Mouse (Mus musculus) kidney, adult 2 months (tissue): ENCODE measurements at regions not wholly inside any gene's neighbourhood (a gene's known extent, or its start where the extent isn't known, plus 50 kb on each side); places are given as distances from the start of the nearest gene placed in this dataset.
A peak's percentile ranks its signal among the peaks of the same experiment; 100 is the strongest.

Experiments used
- DNase-seq: peaks from one replicate; pipeline ENCODE4 v3.0.0; 2021
- H3K27ac ChIP-seq: fragments of 200-500 bp; 2 replicates; pipeline ENCODE4 v1.5.1; 2012; ENCODE audit warnings: low read depth, low read length, control low read depth, inconsistent platforms; ENCODE audit not compliant: insufficient read depth
- H3K27me3 ChIP-seq: fragments of 200-500 bp; replicated peaks from 2 replicates; pipeline ENCODE4 v1.6.1; 2012; ENCODE audit warnings: mild to moderate bottlenecking, moderate library complexity, low read length, inconsistent platforms; ENCODE audit not compliant: control insufficient read depth, insufficient read depth
- H3K36me3 ChIP-seq: fragments of 200-500 bp; 2 replicates; pipeline ENCODE4 v1.6.1; 2012; ENCODE audit warnings: mild to moderate bottlenecking, moderate library complexity, low read length, inconsistent platforms; ENCODE audit not compliant: control insufficient read depth, insufficient read depth
- H3K4me1 ChIP-seq: fragments of 200-500 bp; 2 replicates; pipeline ENCODE4 v1.6.1; 2011; ENCODE audit warnings: low read length; ENCODE audit not compliant: control insufficient read depth, insufficient read depth
- H3K4me3 ChIP-seq: fragments of 200-500 bp; 2 replicates; pipeline ENCODE4 v1.5.1; 2011; ENCODE audit warnings: mild to moderate bottlenecking, low read depth, low read length, control low read depth; ENCODE audit not compliant: insufficient read depth
- CTCF ChIP-seq: fragments of 200-500 bp; conservative IDR thresholded peaks from 2 replicates; pipeline ENCODE4 v1.5.1; 2011; ENCODE audit warnings: low read depth, mild to moderate bottlenecking, control low read depth, low read length, moderate library complexity, mixed read lengths; ENCODE audit not compliant: insufficient read depth, insufficient read length
- POLR2A ChIP-seq: fragments of 200-500 bp; IDR thresholded peaks from one replicate; pipeline ENCODE4 v1.6.1; 2011; ENCODE audit warnings: low read depth, low read length, control low read depth
- WGBS: fragments of 180-500 bp; shearing (Covaris S2); methylation state at CpG from one replicate; pipeline ENCODE4 v1.1.7; 2018; 5-methylcytosine and 5-hydroxymethylcytosine counted together

GRCm38 (mm10) chr8:35256958-35257357, 508.6 kb upstream of the Gm19410 start:
- 58% methylated on average over 4 of the region's 4 CpGs for WGBS
- no peak for DNase-seq
- H3K4me1 ChIP-seq, result no peaks in the 10 kb centered on the region
- TF ChIP-seq CTCF, result peak; percentile 35; the same call in 1 of the 2 replicates
- TF ChIP-seq POLR2A, result no peak
- no peaks in the 10 kb centered on the region for H3K27me3 ChIP-seq
- H3K4me3 ChIP-seq, result no peak overlapping the region
- no peak overlapping the region for H3K27ac ChIP-seq
- H3K36me3 ChIP-seq, result no peaks in the 10 kb centered on the region

- no peak for DNase-seq
- no peak overlapping the region for H3K4me3 ChIP-seq
- no peaks in the 10 kb centered on the region for H3K36me3 ChIP-seq
- 88% methylated on average over 5 of the region's 5 CpGs for WGBS
- no peaks in the 10 kb centered on the region for H3K4me1 ChIP-seq
- TF ChIP-seq POLR2A (no peak), CTCF (no peak)
- no peaks in the 10 kb centered on the region for H3K27me3 ChIP-seq
- H3K27ac ChIP-seq, result no peak overlapping the region
Observed at GRCm38 (mm10) chr8:35268221-35268620, 497.4 kb upstream of the Gm19410 start.

- no peak overlapping the region for H3K27ac ChIP-seq
- no peaks in the 10 kb centered on the region for H3K27me3 ChIP-seq
- H3K36me3 ChIP-seq, result no peaks in the 10 kb centered on the region
- no peak for DNase-seq
- no peak for TF ChIP-seq POLR2A
- TF ChIP-seq CTCF, result no peak
- H3K4me1 ChIP-seq, result no peaks in the 10 kb centered on the region
- H3K4me3 ChIP-seq, result no peak overlapping the region
- WGBS, result 94% methylated on average over 2 of the region's 2 CpGs
Observed at GRCm38 (mm10) chr8:35268986-35269385, 496.6 kb upstream of the Gm19410 start.

- TF ChIP-seq POLR2A (no peak), CTCF (no peak)
- no peak overlapping the region for H3K27ac ChIP-seq
Observed at GRCm38 (mm10) chr8:35275972-35276371, 489.6 kb upstream of the Gm19410 start.

GRCm38 (mm10) chr8:35276460-35276859, 489.1 kb upstream of the Gm19410 start:
- no peaks in the 10 kb centered on the region for H3K4me1 ChIP-seq
- TF ChIP-seq POLR2A, result no peak
- TF ChIP-seq CTCF, result no peak
- 52% methylated on average over 7 of the region's 7 CpGs for WGBS
- no peaks in the 10 kb centered on the region for H3K36me3 ChIP-seq
- H3K4me3 ChIP-seq, result no peak overlapping the region
- no peak overlapping the region for H3K27ac ChIP-seq
- no peak for DNase-seq
- H3K27me3 ChIP-seq, result no peaks in the 10 kb centered on the region

More at GRCm38 (mm10) chr8:35275972-35276371, 489.6 kb upstream of the Gm19410 start:
- 45% methylated on average over 8 of the region's 8 CpGs for WGBS
- Histone ChIP-seq H3K4me3 (no peak overlapping the region), H3K36me3 (no peaks in the 10 kb centered on the region), H3K4me1 (no peaks in the 10 kb centered on the region), H3K27me3 (no peaks in the 10 kb centered on the region)
- no peak for DNase-seq

GRCm38 (mm10) chr8:35278946-35279345, 486.6 kb upstream of the Gm19410 start:
- no peak for DNase-seq

GRCm38 (mm10) chr8:35280741-35281140, 484.8 kb upstream of the Gm19410 start:
- TF ChIP-seq CTCF (no peak), POLR2A (no peak)
- H3K27ac ChIP-seq, result no peak overlapping the region
- H3K4me3 ChIP-seq, result no peak overlapping the region
- H3K4me1 ChIP-seq, result no peaks in the 10 kb centered on the region
- no peaks in the 10 kb centered on the region for H3K27me3 ChIP-seq
- no peak for DNase-seq
- H3K36me3 ChIP-seq, result no peaks in the 10 kb centered on the region
- 91% methylated on average over 6 of the region's 6 CpGs for WGBS

More at GRCm38 (mm10) chr8:35278946-35279345, 486.6 kb upstream of the Gm19410 start:
- Histone ChIP-seq H3K36me3 (no peaks in the 10 kb centered on the region), H3K27me3 (no peaks in the 10 kb centered on the region), H3K4me1 (no peaks in the 10 kb centered on the region), H3K27ac (no peak overlapping the region), H3K4me3 (no peak overlapping the region)
- WGBS, result 91% methylated on average over 8 of the region's 8 CpGs
- TF ChIP-seq CTCF (no peak), POLR2A (no peak)
